Mouse (Mus musculus) MEL (cell line): ENCODE data around the gene Olfr504.
"Not testable (repeated sequence)": the region's sequence is repeated elsewhere in the genome, so short reads cannot be mapped to it uniquely, and the experiment has no call there.

Experiments
- BHLHE40 ChIP-seq: IDR thresholded peaks from 2 replicates; pipeline ENCODE4 v1.6.1; 2012; ENCODE audit warnings: low read depth, mild to moderate bottlenecking, inconsistent platforms, low read length, improper control_type of control experiment, borderline replicate concordance
- CHD1 ChIP-seq: IDR thresholded peaks from 2 replicates; pipeline ENCODE4 v1.6.1; 2012; ENCODE audit warnings: low read depth, mild to moderate bottlenecking, inconsistent platforms, low read length, improper control_type of control experiment
- CTCF ChIP-seq, 3 experiments: IDR thresholded peaks in 2 of 3; conservative IDR thresholded peaks in 1 of 3; 2 replicates each; pipeline ENCODE4 v1.5.1; 2011 to 2012; ENCODE audit warnings: low read length in 3 of 3, low read depth in 2 of 3, mild to moderate bottlenecking in 2 of 3, improper control_type of control experiment in 1 of 3, inconsistent platforms in 1 of 3, mixed read lengths in 1 of 3, moderate library complexity in 1 of 3; ENCODE audit not compliant: control insufficient read depth in 1 of 3, insufficient read depth in 1 of 3, poor library complexity in 1 of 3, severe bottlenecking in 1 of 3
- EP300 ChIP-seq, 2 experiments: IDR thresholded peaks; 2 replicates each; pipeline ENCODE4 v1.6.1; 2011; ENCODE audit warnings: improper control_type of control experiment in 2 of 2, low read length in 2 of 2, low read depth in 1 of 2, mild to moderate bottlenecking in 1 of 2
- GATA1 ChIP-seq: IDR thresholded peaks from 2 replicates; pipeline ENCODE4 v1.6.1; 2011; ENCODE audit warnings: low read depth, low read length, improper control_type of control experiment
- POLR2A ChIP-seq, 2 experiments: IDR thresholded peaks; 2 replicates each; pipeline ENCODE4 v1.6.1; 2011 to 2012; ENCODE audit warnings: low read length in 2 of 2, mild to moderate bottlenecking in 2 of 2, control low read depth in 1 of 2, improper control_type of control experiment in 1 of 2, low read depth in 1 of 2, moderate library complexity in 1 of 2; ENCODE audit not compliant: control insufficient read depth in 1 of 2, insufficient read depth in 1 of 2, poor library complexity in 1 of 2
- POLR2AphosphoS2 ChIP-seq: IDR thresholded peaks from 2 replicates; pipeline ENCODE4 v1.6.1; 2011; ENCODE audit warnings: low read length, improper control_type of control experiment
- SIN3A ChIP-seq: IDR thresholded peaks from 2 replicates; pipeline ENCODE4 v1.6.1; 2012; ENCODE audit warnings: low read length, improper control_type of control experiment, inconsistent platforms
- TAL1 ChIP-seq: IDR thresholded peaks from 2 replicates; pipeline ENCODE4 v1.6.1; 2012; ENCODE audit warnings: mild to moderate bottlenecking, inconsistent platforms, low read length, moderate library complexity, mixed read lengths
- TCF12 ChIP-seq: IDR thresholded peaks from 2 replicates; pipeline ENCODE4 v1.6.1; 2014; ENCODE audit warnings: low read depth, mild to moderate bottlenecking, inconsistent platforms, low read length, improper control_type of control experiment, moderate library complexity
- UBTF ChIP-seq: IDR thresholded peaks from 2 replicates; pipeline ENCODE4 v1.6.1; 2012; ENCODE audit warnings: low read depth, mild to moderate bottlenecking, inconsistent platforms, low read length, improper control_type of control experiment, moderate library complexity, borderline replicate concordance; ENCODE audit not compliant: insufficient read depth
- USF2 ChIP-seq, 2 experiments: IDR thresholded peaks; 2 replicates each; pipeline ENCODE4 v1.6.1; 2011 to 2012; ENCODE audit warnings: improper control_type of control experiment in 2 of 2, low read length in 2 of 2, borderline replicate concordance in 1 of 2, inconsistent platforms in 1 of 2, low read depth in 1 of 2, mild to moderate bottlenecking in 1 of 2; ENCODE audit not compliant: insufficient read depth in 1 of 2

DNA sequence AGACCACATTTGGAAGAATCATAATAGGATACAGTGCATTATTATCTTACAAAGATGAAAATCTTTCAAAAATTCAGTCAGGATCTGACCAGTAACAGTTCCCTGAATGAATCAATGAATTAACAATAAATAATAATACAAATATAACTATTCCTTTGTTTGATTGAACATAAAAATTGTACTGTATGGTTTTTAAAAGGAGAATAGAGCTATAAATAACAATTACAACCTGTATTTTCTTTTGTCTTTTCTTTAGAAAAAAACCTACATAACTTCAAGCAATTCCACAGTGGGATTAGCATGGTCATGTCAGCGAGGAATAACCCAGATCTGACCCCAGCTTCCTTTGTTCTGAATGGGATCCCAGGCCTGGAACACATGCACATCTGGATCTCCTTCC, 21.4 kb downstream of the Olfr504 start, which contains the start of gene Olfr503:
- not testable (repeated sequence) for TF ChIP-seq POLR2A (IDR thresholded peaks at IDR 0.05; ENCODE audit: control insufficient read depth in 1 of 2, insufficient read depth in 1 of 2, low read depth in 1 of 2, low read length in 2 of 2, poor library complexity in 1 of 2); CTCF (IDR thresholded peaks at IDR 0.05 in 2 of 3, conservative IDR thresholded peaks at IDR 0.05 in 1 of 3; ENCODE audit: control insufficient read depth in 1 of 3, insufficient read depth in 1 of 3, low read depth in 2 of 3, low read length in 3 of 3, poor library complexity in 1 of 3, severe bottlenecking in 1 of 3); UBTF; EP300 (IDR thresholded peaks at IDR 0.05; ENCODE audit: low read depth in 1 of 2, low read length in 2 of 2); TAL1; SIN3A; TCF12; CHD1; USF2 (IDR thresholded peaks at IDR 0.05; ENCODE audit: borderline replicate concordance in 1 of 2, insufficient read depth in 1 of 2, low read depth in 1 of 2, low read length in 2 of 2); BHLHE40; GATA1; POLR2AphosphoS2
